Comparison of ENCODE assay signal across 11 mouse cellular contexts in genomic region chr9:97344767-97345297, GRCm38 (mm10). TPM values are rescaled to one million over a fixed set of nuclear protein-coding genes. Genes with fewer than 3 reads are reported as not detected.
DNase-seq lines count a peak whose midpoint lies in the region; ATAC-seq lines count a peak whose summit lies in the region.
"Had no signal": no experiment of that assay in that cellular context is flagged by ENCODE, and none has a peak within 500 bp of the region (broad histone marks: within the 10 kb centered on the region; RNA-seq: fewer than 3 reads in every experiment).

No protein-coding gene starts in this region.

- peaks cover 8% of the 10 kb centered on the region for H3K9me3 ChIP-seq in hindbrain, embryonic 14.5 days (ENCODE audit: control insufficient read depth, low read length)

- ATAC-seq in hindbrain, embryonic 14.5 days (ENCODE audit: low FRiP score) = peak; percentile 71; the same call in 1 of the 2 replicates
- ATAC-seq in megakaryocyte, adult 5-6 weeks (ENCODE audit: poor library complexity, severe bottlenecking) = no peak

- H3K36me3 ChIP-seq in hindbrain, embryonic 14.5 days (replicated peaks; ENCODE audit: control insufficient read depth, insufficient read depth) = no peaks in the 10 kb centered on the region
- H3K36me3 ChIP-seq: G1E had no signal

- intact Hi-C loops in left cerebral cortex, postnatal 10 days (cut with DNase I) = no loop called here

- WGBS in hindbrain, embryonic 14.5 days = 59% methylated on average over 12 of the region's 12 CpGs

- peak; percentile 25 to 45 for DNase-seq in left cerebral cortex, postnatal 10 days (ENCODE audit: extremely low spot score in 1 of 2, low spot score in 2 of 2)
- DNase-seq in left cerebral cortex, adult 11 months (ENCODE audit: low spot score) = no peak
- DNase-seq in hindbrain, embryonic 14.5 days (ENCODE audit: low spot score) = peak; percentile 77
- peak; percentile 56 to 72 for DNase-seq in kidney, postnatal 4 days
- peak; percentile 70 for DNase-seq in lung, postnatal 36 days
- DNase-seq in ovary, adult 18-20 months (ENCODE audit: low spot score) = no peak
- DNase-seq in urinary bladder, adult 18-20 months (ENCODE audit: low spot score in 2 of 2) = no peak

- no peak overlapping the region for H3K4me3 ChIP-seq in hindbrain, embryonic 14.5 days (replicated peaks; ENCODE audit: low read length)

- no peaks in the 10 kb centered on the region for H3K4me1 ChIP-seq in hindbrain, embryonic 14.5 days (replicated peaks; ENCODE audit: control insufficient read depth, insufficient read depth, low read length)

- no peak overlapping the region for H3K27ac ChIP-seq in hindbrain, embryonic 14.5 days

- H3K27me3 ChIP-seq in hindbrain, embryonic 14.5 days (ENCODE audit: control insufficient read depth, insufficient read depth, low read length) = no peaks in the 10 kb centered on the region

- H3K4me2 ChIP-seq in hindbrain, embryonic 14.5 days (replicated peaks) = no peak overlapping the region

- no peak overlapping the region for H3K9ac ChIP-seq in hindbrain, embryonic 14.5 days

RNA-seq across cellular contexts. Expression of gene Trim42, which starts 24.9 kb away (rescaled TPM):
- under 1 TPM in 1 of 2 experiments, not detected in 1; 0.14 TPM for total RNA-seq in left cerebral cortex, postnatal 10 days (2021)
- not detected in 2 replicates for polyA plus RNA-seq in hindbrain, embryonic 14.5 days (2014; fragmentation: Nextera tagmentation; extraction: Ambion mirVana)
- total RNA-seq in megakaryocyte, adult 5-6 weeks (2015) = not detected in 2 replicates
- not detected in 2 replicates for total RNA-seq in megakaryocyte, adult 5-6 weeks (2017)
- total RNA-seq: G1E had no signal
- polyA plus RNA-seq: cortical plate, adult 2 months; G1E; heart, embryonic 16.5 days had no signal

Comparison
In these comparisons a context has a peak if more than half of its experiments do, and no peak if none do; other contexts are left out.
1. DNase-seq: peak in left cerebral cortex, postnatal 10 days (2 of 2), hindbrain, embryonic 14.5 days (single experiment), kidney, postnatal 4 days (2 of 2) and lung, postnatal 36 days (single experiment); none in left cerebral cortex, adult 11 months (single experiment), ovary, adult 18-20 months (single experiment) and urinary bladder, adult 18-20 months (0 of 2).